Mouse (Mus musculus) heart, embryonic 14.5 days (tissue): ENCODE measurements around the gene Cetn4. TPM values are rescaled to one million over a fixed set of nuclear protein-coding genes. Genes with fewer than 3 reads are reported as not detected.

Source experiments
- ATAC-seq: fragments of 200-750 bp; cut with Nextera tagmentation; 2 replicates; pipeline ENCODE4 v1.8.0; 2017; ENCODE audit warnings: low read depth, moderate TSS enrichment; ENCODE audit not compliant: insufficient number of reproducible peaks, insufficient read depth, low FRiP score
- H3K27ac ChIP-seq, 2 experiments: fragments of 200-500 bp in 1 of 2; fragments of 300-500 bp in 1 of 2; sonication (generic) in 1 of 2; replicated peaks in 1 of 2; 2 replicates each; pipeline ENCODE4 v1.5.1; 2012 to 2014; ENCODE audit warnings: low read depth in 2 of 2, low read length in 2 of 2, control low read depth in 1 of 2, mild to moderate bottlenecking in 1 of 2, mixed read lengths in 1 of 2; ENCODE audit not compliant: control insufficient read depth in 1 of 2, insufficient read depth in 1 of 2
- H3K27me3 ChIP-seq: fragments of 300-500 bp; sonication (generic); 2 replicates; pipeline ENCODE4 v1.6.1; 2014; ENCODE audit warnings: mild to moderate bottlenecking, low read length, control low read depth; ENCODE audit not compliant: control insufficient read depth, insufficient read depth
- H3K36me3 ChIP-seq: fragments of 300-500 bp; sonication (generic); 2 replicates; pipeline ENCODE4 v1.6.1; 2014; ENCODE audit warnings: mild to moderate bottlenecking, control low read depth, low read length, mixed read lengths; ENCODE audit not compliant: control insufficient read depth, insufficient read depth
- H3K4me1 ChIP-seq, 2 experiments: fragments of 200-500 bp in 1 of 2; fragments of 300-500 bp in 1 of 2; sonication (generic) in 1 of 2; 2 replicates each; pipeline ENCODE4 v1.6.1; 2012 to 2014; ENCODE audit warnings: low read length in 2 of 2, control low read depth in 1 of 2, mixed read lengths in 1 of 2; ENCODE audit not compliant: control insufficient read depth in 2 of 2, insufficient read depth in 2 of 2
- H3K4me2 ChIP-seq: fragments of 300-500 bp; sonication (generic); 2 replicates; pipeline ENCODE4 v1.6.1; 2014; ENCODE audit warnings: mild to moderate bottlenecking, low read length
- H3K4me3 ChIP-seq, 2 experiments: fragments of 200-500 bp in 1 of 2; fragments of 300-500 bp in 1 of 2; sonication (generic) in 1 of 2; 2 replicates each; pipeline ENCODE4 v1.5.1; 2012 to 2014; ENCODE audit warnings: low read length in 2 of 2, mild to moderate bottlenecking in 2 of 2, control low read depth in 1 of 2, low read depth in 1 of 2, moderate library complexity in 1 of 2; ENCODE audit not compliant: control insufficient read depth in 1 of 2, insufficient read depth in 1 of 2
- H3K9ac ChIP-seq: fragments of 300-500 bp; sonication (generic); 2 replicates; pipeline ENCODE4 v1.6.1; 2014; ENCODE audit warnings: mild to moderate bottlenecking, low read length
- H3K9me3 ChIP-seq: fragments of 300-500 bp; sonication (generic); 2 replicates; pipeline ENCODE4 v1.6.1; 2016; ENCODE audit warnings: low read length, control low read depth; ENCODE audit not compliant: control insufficient read depth
- WGBS: fragments of 180-500 bp; shearing (Covaris S2); extraction: QIAGEN DNeasy Blood & Tissue Kit; methylation state at CpG from one replicate; pipeline ENCODE4 v1.1.7; 2014; 5-methylcytosine and 5-hydroxymethylcytosine counted together
- polyA plus RNA-seq: library from polyadenylated mRNA; unstranded; fragments of >200 nt; fragmentation: Nextera tagmentation; extraction: Ambion mirVana; gene quantifications from 2 replicates; pipeline ENCODE4 v1.2.1, GENCODE M21; 2014

Gene Cetn4
- polyA plus RNA-seq, 1 experiment from 2014 or later, result 0.50 TPM

- Histone ChIP-seq H3K36me3 (no peaks in the 10 kb centered on the region), H3K4me2 (peak overlapping the region; percentile 99), H3K9me3 (no peaks in the 10 kb centered on the region), H3K4me1 (peaks cover 8 to 11% of the 10 kb centered on the region in 2 experiments; a peak in 3 of 4 replicates), H3K27me3 (peaks cover 22% of the 10 kb centered on the region), H3K9ac (no peak overlapping the region), H3K27ac (no peak overlapping the region), H3K4me3 (peak overlapping the region; percentile 49 to 79; a peak in 3 of 4 replicates)
- ATAC-seq, result no peak
- 33% methylated on average over 9 of the region's 9 CpGs for WGBS
Measured at GRCm38 (mm10) chr3:37347671-37348070, 35.2 kb upstream of the Cetn4 start.

- no peak for ATAC-seq
- Histone ChIP-seq H3K27ac (no peak overlapping the region), H3K27me3 (peaks cover 9% of the 10 kb centered on the region), H3K4me1 (peaks cover 1 to 5% of the 10 kb centered on the region in 2 experiments; a peak in 3 of 4 replicates), H3K4me3 (no peak overlapping the region), H3K4me2 (no peak overlapping the region), H3K36me3 (no peaks in the 10 kb centered on the region), H3K9ac (no peak overlapping the region), H3K9me3 (no peaks in the 10 kb centered on the region)
- 42% methylated on average over 5 of the region's 5 CpGs for WGBS
Measured at GRCm38 (mm10) chr3:37342811-37343210, 30.3 kb upstream of the Cetn4 start.

GRCm38 (mm10) chr3:37341110-37341509 lies 28.6 kb upstream of the Cetn4 start:
- 54% methylated on average over 5 of the region's 5 CpGs for WGBS
- Histone ChIP-seq H3K4me2 (no peak overlapping the region), H3K27me3 (no peaks in the 10 kb centered on the region), H3K36me3 (no peaks in the 10 kb centered on the region), H3K9ac (no peak overlapping the region), H3K4me3 (no peak overlapping the region), H3K27ac (no peak overlapping the region), H3K9me3 (no peaks in the 10 kb centered on the region), H3K4me1 (peaks cover 0 to 3% of the 10 kb centered on the region in 2 experiments; a peak in 2 of 4 replicates)
- ATAC-seq, result no peak

- no peaks in the 10 kb centered on the region for H3K9me3 ChIP-seq
- no peak overlapping the region for H3K27ac ChIP-seq
- no peaks in the 10 kb centered on the region; a peak in 1 of 4 replicates for H3K4me1 ChIP-seq
- 88% methylated on average over 4 of the region's 4 CpGs for WGBS
- no peak overlapping the region for H3K9ac ChIP-seq
- H3K27me3 ChIP-seq, result no peaks in the 10 kb centered on the region
- H3K36me3 ChIP-seq, result no peaks in the 10 kb centered on the region
- no peak overlapping the region for H3K4me3 ChIP-seq
- no peak overlapping the region for H3K4me2 ChIP-seq
- ATAC-seq, result no peak
Measured at GRCm38 (mm10) chr3:37334053-37334452, 21.5 kb upstream of the Cetn4 start.

- no peak overlapping the region for H3K4me2 ChIP-seq
- H3K4me3 ChIP-seq, result no peak overlapping the region
- no peak for ATAC-seq
- no peak overlapping the region for H3K9ac ChIP-seq
- H3K36me3 ChIP-seq, result no peaks in the 10 kb centered on the region
- no peaks in the 10 kb centered on the region for H3K9me3 ChIP-seq
- no peak overlapping the region for H3K27ac ChIP-seq
- WGBS, result 57% methylated on average over 6 of the region's 6 CpGs
- no peaks in the 10 kb centered on the region for H3K27me3 ChIP-seq
- H3K4me1 ChIP-seq, result no peaks in the 10 kb centered on the region; a peak in 1 of 4 replicates
Measured at GRCm38 (mm10) chr3:37331999-37332449, 19.5 kb upstream of the Cetn4 start.

GRCm38 (mm10) chr3:37329963-37330362 lies 17.5 kb upstream of the Cetn4 start:
- Histone ChIP-seq H3K27me3 (no peaks in the 10 kb centered on the region), H3K36me3 (no peaks in the 10 kb centered on the region), H3K4me3 (no peak overlapping the region), H3K9ac (no peak overlapping the region), H3K4me2 (no peak overlapping the region), H3K9me3 (no peaks in the 10 kb centered on the region), H3K4me1 (no peaks in the 10 kb centered on the region; a peak in 2 of 4 replicates), H3K27ac (no peak overlapping the region)
- ATAC-seq, result no peak
- WGBS, result 84% methylated on average over 1 of the region's 1 CpGs

- Histone ChIP-seq H3K4me1 (no peaks in the 10 kb centered on the region; a peak in 3 of 4 replicates), H3K27ac (no peak overlapping the region), H3K4me2 (no peak overlapping the region), H3K27me3 (no peaks in the 10 kb centered on the region), H3K9me3 (no peaks in the 10 kb centered on the region), H3K4me3 (no peak overlapping the region), H3K36me3 (no peaks in the 10 kb centered on the region), H3K9ac (no peak overlapping the region)
- 56% methylated on average over 2 of the region's 2 CpGs for WGBS
- no peak for ATAC-seq
Measured at GRCm38 (mm10) chr3:37328489-37328888, 16.0 kb upstream of the Cetn4 start.

- H3K4me2 ChIP-seq, result no peak overlapping the region
- no peaks in the 10 kb centered on the region; a peak in 3 of 4 replicates for H3K4me1 ChIP-seq
- no peak overlapping the region for H3K4me3 ChIP-seq
- H3K27me3 ChIP-seq, result no peaks in the 10 kb centered on the region
- no peak overlapping the region for H3K9ac ChIP-seq
- WGBS, result 57% methylated on average over 3 of the region's 3 CpGs
- ATAC-seq, result no peak
- H3K27ac ChIP-seq, result no peak overlapping the region
- H3K36me3 ChIP-seq, result no peaks in the 10 kb centered on the region
- H3K9me3 ChIP-seq, result no peaks in the 10 kb centered on the region
Measured at GRCm38 (mm10) chr3:37326627-37327026, 14.1 kb upstream of the Cetn4 start.
